Mouse (Mus musculus) liver, embryonic 12.5 days (tissue): ENCODE results near the gene Kdelr3. TPM values are rescaled to one million over a fixed set of nuclear protein-coding genes. Genes with fewer than 3 reads are reported as not detected.
A peak's percentile ranks its signal among the peaks of the same experiment; 100 is the strongest.

Experiments
- ATAC-seq: fragments of 200-750 bp; cut with Nextera tagmentation; 2 replicates; pipeline ENCODE4 v1.8.0; 2017; ENCODE audit warnings: moderate number of reproducible peaks, mild to moderate bottlenecking, moderate library complexity
- H3K27ac ChIP-seq: fragments of 300-500 bp; sonication (generic); 2 replicates; pipeline ENCODE4 v1.5.1; 2016; ENCODE audit warnings: mild to moderate bottlenecking
- H3K27me3 ChIP-seq: fragments of 300-500 bp; sonication (generic); replicated peaks from 2 replicates; pipeline ENCODE4 v1.6.1; 2016; ENCODE audit warnings: mild to moderate bottlenecking, moderate library complexity
- H3K36me3 ChIP-seq: fragments of 300-500 bp; sonication (generic); 2 replicates; pipeline ENCODE4 v1.6.1; 2016; ENCODE audit warnings: mild to moderate bottlenecking, moderate library complexity
- H3K4me1 ChIP-seq: fragments of 300-500 bp; sonication (generic); 2 replicates; pipeline ENCODE4 v1.6.1; 2016
- H3K4me2 ChIP-seq: fragments of 300-500 bp; sonication (generic); 2 replicates; pipeline ENCODE4 v1.6.1; 2016; ENCODE audit warnings: mild to moderate bottlenecking, moderate library complexity
- H3K4me3 ChIP-seq: fragments of 300-500 bp; sonication (generic); 2 replicates; pipeline ENCODE4 v1.5.1; 2016; ENCODE audit warnings: mild to moderate bottlenecking, moderate library complexity
- H3K9ac ChIP-seq: fragments of 300-500 bp; sonication (generic); 2 replicates; pipeline ENCODE4 v1.6.1; 2016; ENCODE audit warnings: mild to moderate bottlenecking, moderate library complexity
- H3K9me3 ChIP-seq: fragments of 300-500 bp; sonication (generic); replicated peaks from 2 replicates; pipeline ENCODE4 v1.6.1; 2016; ENCODE audit warnings: mild to moderate bottlenecking, moderate library complexity
- WGBS: fragments of 180-500 bp; shearing (Covaris S2); methylation state at CpG from one replicate; pipeline ENCODE4 v1.1.7; 2016; ENCODE audit not compliant: insufficient replicate concordance; 5-methylcytosine and 5-hydroxymethylcytosine counted together
- polyA plus RNA-seq: library from polyadenylated mRNA; unstranded; fragments of >200 nt; fragmentation: Nextera tagmentation; extraction: Ambion mirVana; gene quantifications from 2 replicates; pipeline ENCODE4 v1.2.1, GENCODE M21; 2016

Gene Kdelr3
- polyA plus RNA-seq, 1 experiment from 2014 or later, result 8.4 TPM

DNA sequence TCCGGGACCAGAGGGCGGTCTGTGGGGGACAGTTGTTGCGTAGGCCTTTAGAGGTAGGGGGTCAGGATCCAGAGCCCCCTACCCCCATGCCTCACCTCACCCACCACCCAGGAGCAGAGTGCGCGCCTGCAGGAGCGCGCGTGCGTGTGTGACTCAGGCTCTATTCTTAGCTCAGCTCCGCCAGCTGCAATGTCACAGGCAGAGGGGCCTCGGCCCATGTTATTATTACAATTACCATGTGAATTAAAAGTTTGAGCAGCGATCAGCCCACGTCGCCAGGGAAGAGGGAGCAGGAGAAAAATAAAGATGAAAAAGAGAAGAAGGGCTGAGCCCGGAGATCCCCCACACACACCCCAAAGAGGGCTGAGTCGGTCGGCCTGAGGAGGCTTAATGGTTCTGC, 16.1 kb upstream of the Kdelr3 start:
- Histone ChIP-seq H3K27ac (no peak overlapping the region), H3K27me3 (peaks cover 91% of the 10 kb centered on the region), H3K36me3 (no peaks in the 10 kb centered on the region), H3K9ac (no peak overlapping the region), H3K9me3 (no peaks in the 10 kb centered on the region), H3K4me2 (no peak overlapping the region), H3K4me1 (peaks cover 3% of the 10 kb centered on the region; the same call in 1 of the 2 replicates), H3K4me3 (no peak overlapping the region)
- WGBS, result 65% methylated on average over 17 of the region's 17 CpGs
- no peak for ATAC-seq

DNA sequence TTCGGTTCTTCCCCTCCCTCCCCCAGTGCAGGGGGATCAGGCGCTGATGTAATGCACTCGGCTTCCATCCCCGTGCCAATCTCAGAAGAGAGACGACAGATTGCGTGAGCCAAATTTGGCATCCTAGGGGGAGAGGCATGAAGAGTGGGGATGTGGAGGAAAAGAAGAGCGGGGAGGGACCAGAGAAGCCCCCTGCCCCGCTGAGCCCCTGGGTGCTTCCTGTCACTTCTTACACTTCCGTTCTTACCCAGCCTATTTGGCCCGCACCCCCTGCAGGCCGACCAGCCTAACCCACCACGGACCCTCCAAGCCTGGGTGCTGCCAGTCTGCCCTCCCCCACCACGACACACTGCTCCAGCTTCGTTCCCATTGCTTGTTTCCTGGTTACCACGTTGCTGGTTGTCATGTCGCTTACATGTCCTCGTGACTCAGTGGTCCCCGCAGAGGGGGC, 13.3 kb upstream of the Kdelr3 start:
- H3K9me3 ChIP-seq, result no peaks in the 10 kb centered on the region
- peaks cover 15% of the 10 kb centered on the region for H3K4me1 ChIP-seq
- H3K27me3 ChIP-seq, result peaks cover 100% of the 10 kb centered on the region
- no peak overlapping the region for H3K4me3 ChIP-seq
- H3K9ac ChIP-seq, result no peak overlapping the region
- H3K4me2 ChIP-seq, result no peak overlapping the region
- no peaks in the 10 kb centered on the region for H3K36me3 ChIP-seq
- no peak for ATAC-seq
- WGBS, result 15% methylated on average over 18 of the region's 18 CpGs
- no peak overlapping the region for H3K27ac ChIP-seq

DNA sequence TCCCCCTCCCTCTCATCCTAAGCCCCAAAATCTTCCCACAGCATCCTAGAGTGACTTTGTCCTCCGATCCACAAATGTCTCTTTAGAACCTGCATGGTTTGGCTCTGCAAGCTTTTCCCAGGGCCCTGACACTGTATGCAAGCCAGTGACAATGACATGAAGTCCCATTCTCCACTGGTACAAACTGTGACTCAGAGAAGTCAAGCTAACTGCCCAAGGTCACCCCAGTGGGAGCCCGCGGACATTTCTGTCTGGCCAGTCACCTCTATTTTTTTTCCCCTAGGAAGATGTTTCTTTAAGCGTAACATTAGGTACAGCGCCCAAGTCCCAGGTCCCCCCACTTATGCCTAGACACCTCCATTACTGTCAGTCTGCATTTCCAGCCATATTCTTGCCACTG, 12.8 kb upstream of the Kdelr3 start:
- H3K9ac ChIP-seq, result no peak overlapping the region
- ATAC-seq, result no peak
- no peaks in the 10 kb centered on the region for H3K36me3 ChIP-seq
- 60% methylated on average over 5 of the region's 5 CpGs for WGBS
- H3K27ac ChIP-seq, result no peak overlapping the region
- peaks cover 15% of the 10 kb centered on the region for H3K4me1 ChIP-seq
- H3K27me3 ChIP-seq, result peaks cover 100% of the 10 kb centered on the region
- H3K9me3 ChIP-seq, result no peaks in the 10 kb centered on the region
- H3K4me3 ChIP-seq, result no peak overlapping the region
- no peak overlapping the region for H3K4me2 ChIP-seq

GRCm38 (mm10) chr15:79504707-79505452, 11.3 kb upstream of the Kdelr3 start, which contains the start of gene Kcnj4:
Gene Kcnj4 (minus strand): TSS chr15:79505241.
- Histone ChIP-seq H3K4me3 (peak within 1 kb of the TSS; percentile 51), H3K27me3 (peaks cover 100% of the 10 kb centered on the region), H3K27ac (no peak within 1 kb of the TSS), H3K4me1 (peaks cover 15% of the 10 kb centered on the region), H3K4me2 (peak within 1 kb of the TSS; percentile 75), H3K36me3 (no peaks in the 10 kb centered on the region), H3K9me3 (no peaks in the 10 kb centered on the region), H3K9ac (peak within 1 kb of the TSS; percentile 29; the same call in 1 of the 2 replicates)
- ATAC-seq, result no peak
- WGBS, result 2% methylated on average over 54 of the region's 60 CpGs

DNA sequence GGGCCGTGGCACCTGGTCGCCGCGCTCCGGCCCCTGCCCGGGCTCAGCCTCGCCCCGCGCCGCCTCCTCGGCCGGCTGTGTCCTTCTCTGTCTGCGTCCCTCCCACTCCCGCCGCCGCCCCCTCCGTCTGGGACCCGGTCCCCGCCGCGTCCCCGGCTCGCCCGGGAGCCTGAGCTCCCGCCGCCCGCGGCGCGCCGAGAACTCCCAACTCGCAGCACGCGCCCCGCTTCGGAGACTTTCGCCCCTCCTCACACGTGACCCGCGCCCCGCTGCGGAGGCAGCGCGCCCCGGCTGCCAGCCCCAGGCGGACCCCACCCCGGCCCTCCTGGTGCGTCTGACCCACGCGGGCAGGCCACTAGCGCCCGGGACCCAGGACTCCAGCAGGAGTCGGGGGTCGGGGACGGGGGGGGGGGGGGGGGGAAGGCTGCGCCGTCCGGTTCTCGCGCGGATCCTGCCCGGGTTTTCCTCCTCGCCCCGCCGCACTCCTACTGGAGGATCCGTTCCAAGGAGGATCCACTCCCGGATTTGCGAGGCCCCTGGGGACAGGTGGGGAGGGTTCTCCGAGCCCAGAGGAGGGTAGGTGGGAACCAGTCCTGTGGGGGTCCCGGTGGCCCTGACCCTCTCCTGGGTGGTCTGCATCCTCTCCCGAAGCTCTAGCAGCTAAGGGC, 10.5 kb upstream of the Kdelr3 start:
- WGBS, result under 1% methylated on average over 66 of the region's 71 CpGs
- Histone ChIP-seq H3K27ac (no peak overlapping the region), H3K27me3 (peaks cover 100% of the 10 kb centered on the region), H3K9ac (peak overlapping the region; percentile 29; the same call in 1 of the 2 replicates), H3K36me3 (no peaks in the 10 kb centered on the region), H3K4me3 (peak overlapping the region; percentile 51), H3K4me2 (peak overlapping the region; percentile 75), H3K9me3 (no peaks in the 10 kb centered on the region), H3K4me1 (peaks cover 15% of the 10 kb centered on the region)
- no peak for ATAC-seq

DNA sequence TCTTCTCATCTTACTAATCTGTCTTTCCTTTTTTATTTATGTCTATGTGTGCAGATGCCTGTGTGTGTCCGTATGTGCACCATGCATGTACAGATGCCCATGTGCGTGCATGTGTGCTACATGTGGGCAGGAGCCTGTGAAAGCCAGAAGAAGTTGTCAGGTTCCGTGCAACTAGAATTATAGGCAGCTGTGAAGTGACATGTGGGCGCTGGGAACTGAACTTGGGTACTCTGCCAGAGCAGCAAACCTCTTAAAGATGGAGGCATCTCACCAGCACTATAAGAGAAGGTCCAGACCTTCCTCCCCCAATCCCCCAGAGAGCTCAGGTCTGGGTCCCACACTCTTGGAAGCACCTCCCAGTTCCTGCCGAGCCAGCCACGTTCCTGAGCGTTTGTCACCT, 9.8 kb upstream of the Kdelr3 start:
- no peak for ATAC-seq
- 23% methylated on average over 7 of the region's 7 CpGs for WGBS
- Histone ChIP-seq H3K4me3 (no peak overlapping the region), H3K36me3 (no peaks in the 10 kb centered on the region), H3K4me2 (no peak overlapping the region), H3K4me1 (peaks cover 19% of the 10 kb centered on the region), H3K27ac (no peak overlapping the region), H3K27me3 (peaks cover 100% of the 10 kb centered on the region), H3K9me3 (no peaks in the 10 kb centered on the region), H3K9ac (no peak overlapping the region)

- H3K4me3 ChIP-seq, result no peak overlapping the region
- no peaks in the 10 kb centered on the region for H3K36me3 ChIP-seq
- H3K4me1 ChIP-seq, result peaks cover 22% of the 10 kb centered on the region
- WGBS, result 39% methylated on average over 31 of the region's 31 CpGs
- no peak overlapping the region for H3K9ac ChIP-seq
- no peak overlapping the region for H3K4me2 ChIP-seq
- ATAC-seq, result no peak
- peaks cover 100% of the 10 kb centered on the region for H3K27me3 ChIP-seq
- H3K27ac ChIP-seq, result no peak overlapping the region
- H3K9me3 ChIP-seq, result no peaks in the 10 kb centered on the region
Measured at GRCm38 (mm10) chr15:79507055-79507828, 9.0 kb upstream of the Kdelr3 start.

GRCm38 (mm10) chr15:79509998-79510397, 6.2 kb upstream of the Kdelr3 start:
- Histone ChIP-seq H3K4me3 (no peak overlapping the region), H3K9ac (no peak overlapping the region), H3K9me3 (no peaks in the 10 kb centered on the region), H3K27ac (no peak overlapping the region), H3K36me3 (no peaks in the 10 kb centered on the region), H3K27me3 (peaks cover 100% of the 10 kb centered on the region), H3K4me2 (no peak overlapping the region), H3K4me1 (peaks cover 20% of the 10 kb centered on the region)
- 24% methylated on average over 6 of the region's 6 CpGs for WGBS
- no peak for ATAC-seq

DNA sequence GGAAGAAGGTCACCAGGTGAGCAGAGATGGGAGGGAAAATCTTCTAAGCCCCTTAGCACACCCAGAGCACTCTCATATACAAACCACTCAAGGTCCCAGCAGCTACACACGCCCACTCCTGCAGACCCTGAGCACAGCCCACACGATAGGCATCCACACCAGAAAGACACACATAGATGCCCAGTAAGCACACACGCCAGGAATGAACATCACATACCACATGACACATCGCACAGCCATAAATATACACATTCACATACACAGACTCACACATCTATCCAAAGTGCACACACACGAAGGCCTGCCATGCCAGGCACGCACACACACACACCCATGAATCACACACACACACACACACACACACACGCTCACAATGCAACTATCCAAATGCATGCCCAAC, 5.8 kb upstream of the Kdelr3 start:
- Histone ChIP-seq H3K4me2 (no peak overlapping the region), H3K9me3 (no peaks in the 10 kb centered on the region), H3K4me1 (peaks cover 16% of the 10 kb centered on the region), H3K27ac (no peak overlapping the region), H3K9ac (no peak overlapping the region), H3K4me3 (no peak overlapping the region), H3K36me3 (no peaks in the 10 kb centered on the region), H3K27me3 (peaks cover 100% of the 10 kb centered on the region)
- no peak for ATAC-seq
- WGBS, result 62% methylated on average over 7 of the region's 7 CpGs

DNA sequence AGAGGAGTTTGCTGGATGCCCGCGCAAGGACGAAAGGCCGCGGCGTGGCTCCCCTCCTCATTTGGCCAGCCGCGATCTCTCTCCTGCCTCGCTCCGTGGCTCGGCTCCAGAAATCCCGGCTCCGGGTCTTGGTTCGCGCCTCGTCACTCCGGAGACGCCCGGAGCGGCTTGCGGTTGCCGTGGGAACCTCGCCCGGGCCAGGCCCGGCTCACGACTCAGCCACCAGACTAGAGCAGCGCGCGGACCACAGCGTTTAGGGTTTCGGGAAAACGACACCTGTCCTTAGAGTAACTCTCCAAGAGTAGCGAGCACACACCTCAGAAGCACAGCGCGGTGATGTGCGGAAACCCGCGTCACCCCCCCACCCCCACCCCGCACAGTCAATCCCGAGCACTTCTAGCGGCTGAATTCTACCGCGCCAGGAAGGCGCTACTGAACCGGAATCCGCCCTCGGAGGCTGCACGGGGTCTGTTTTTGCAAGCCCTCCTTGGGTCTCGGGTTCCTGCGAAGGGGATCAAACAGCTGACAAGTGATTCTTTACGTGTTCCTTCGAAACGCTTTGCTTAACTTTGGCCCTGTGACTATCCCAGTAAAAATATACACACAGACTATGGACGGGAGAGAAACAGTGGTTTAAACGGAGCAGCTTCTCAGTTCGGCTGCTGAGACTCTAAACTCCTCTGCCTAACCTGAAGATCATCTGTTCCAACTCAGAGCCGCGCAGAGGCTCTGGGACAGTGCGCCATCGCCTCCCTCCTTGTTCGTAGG, 4.5 kb upstream of the Kdelr3 start:
- H3K36me3 ChIP-seq, result no peaks in the 10 kb centered on the region
- peak overlapping the region; percentile 39 for H3K4me3 ChIP-seq
- 3% methylated on average over 61 of the region's 61 CpGs for WGBS
- no peak overlapping the region for H3K9ac ChIP-seq
- H3K27ac ChIP-seq, result no peak overlapping the region
- ATAC-seq, result no peak
- peaks cover 100% of the 10 kb centered on the region for H3K27me3 ChIP-seq
- H3K9me3 ChIP-seq, result no peaks in the 10 kb centered on the region
- peaks cover 16% of the 10 kb centered on the region for H3K4me1 ChIP-seq
- peak overlapping the region; percentile 60 for H3K4me2 ChIP-seq

- peaks cover 32% of the 10 kb centered on the region for H3K4me1 ChIP-seq
- H3K4me2 ChIP-seq, result no peak overlapping the region
- ATAC-seq, result no peak
- WGBS, result 12% methylated on average over 9 of the region's 9 CpGs
- H3K9ac ChIP-seq, result no peak overlapping the region
- H3K27me3 ChIP-seq, result peaks cover 100% of the 10 kb centered on the region
- H3K36me3 ChIP-seq, result no peaks in the 10 kb centered on the region
- no peak overlapping the region for H3K27ac ChIP-seq
- no peak overlapping the region for H3K4me3 ChIP-seq
- no peaks in the 10 kb centered on the region for H3K9me3 ChIP-seq
Measured at GRCm38 (mm10) chr15:79513940-79514339, 2.3 kb upstream of the Kdelr3 start.
